Mouse (Mus musculus): ENCODE measurements at regions not wholly inside any gene's neighbourhood (a gene's known extent, or its start where the extent isn't known, plus 50 kb on each side); places are given as distances from the start of the nearest gene placed in this dataset.
A peak's percentile ranks its signal among the peaks of the same experiment; 100 is the strongest.

- intact Hi-C loops (cut with DNase I) = no loop called here
- DNase-seq = no peak
These were observed 53.8 kb upstream of the Coro2b start for GRCm38 (mm10) chr9:62590407-62591195.

GRCm38 (mm10) chr9:62591196-62591485 lies 54.3 kb upstream of the Coro2b start:
- peak in 1 of 2 experiments; percentile 32 for DNase-seq
- intact Hi-C loops (cut with DNase I) = no loop called here

- DNase-seq = no peak
These were observed 61.2 kb upstream of the Coro2b start for GRCm38 (mm10) chr9:62598056-62598455.

GRCm38 (mm10) chr9:62598956-62599355 lies 62.1 kb upstream of the Coro2b start:
- intact Hi-C loops (cut with DNase I) = no loop called here

More at GRCm38 (mm10) chr9:62598056-62598455, 61.2 kb upstream of the Coro2b start:
- intact Hi-C loops (cut with DNase I) = no loop called here

GRCm38 (mm10) chr9:62610526-62610925 lies 67.1 kb upstream of the Itga11 start:
- DNase-seq = no peak
- intact Hi-C loops (cut with DNase I) = no loop called here

More at GRCm38 (mm10) chr9:62598956-62599355, 62.1 kb upstream of the Coro2b start:
- DNase-seq = no peak

- intact Hi-C loops (cut with DNase I) = no loop called here
These were observed 66.2 kb upstream of the Itga11 start for GRCm38 (mm10) chr9:62611452-62611851.

GRCm38 (mm10) chr9:62613053-62613452 lies 64.6 kb upstream of the Itga11 start:
- DNase-seq = no peak
- intact Hi-C loops (cut with DNase I) = no loop called here

More at GRCm38 (mm10) chr9:62611452-62611851, 66.2 kb upstream of the Itga11 start:
- no peak for DNase-seq

- intact Hi-C loops (cut with DNase I) = no loop called here
- no peak for DNase-seq
These were observed 63.8 kb upstream of the Itga11 start for GRCm38 (mm10) chr9:62613806-62614205.

GRCm38 (mm10) chr9:62614950-62615349 lies 62.7 kb upstream of the Itga11 start:
- intact Hi-C loops (cut with DNase I) = no loop called here

GRCm38 (mm10) chr9:62615799-62616198 lies 61.8 kb upstream of the Itga11 start:
- DNase-seq = no peak
- intact Hi-C loops (cut with DNase I) = no loop called here

More at GRCm38 (mm10) chr9:62614950-62615349, 62.7 kb upstream of the Itga11 start:
- no peak for DNase-seq

GRCm38 (mm10) chr9:62618994-62619393 lies 58.6 kb upstream of the Itga11 start:
- intact Hi-C loops (cut with DNase I) = no loop called here
- DNase-seq = no peak

- intact Hi-C loops (cut with DNase I) = loop anchor here (5.0 kb wide), 1 partner anchor 49 kb away; no protein-coding TSS in a partner anchor
- peak in 1 of 2 experiments; percentile 31 for DNase-seq
These were observed 56.7 kb upstream of the Itga11 start for GRCm38 (mm10) chr9:62620901-62621445.

- DNase-seq = no peak
- intact Hi-C loops (cut with DNase I) = loop anchor here (5.0 kb wide), 1 partner anchor 50 kb away; no protein-coding TSS in a partner anchor
These were observed 55.5 kb upstream of the Itga11 start for GRCm38 (mm10) chr9:62622106-62622505.

GRCm38 (mm10) chr9:62624562-62625044 lies 53.0 kb upstream of the Itga11 start:
- intact Hi-C loops (cut with DNase I) = loop anchor here (5.0 kb wide), 1 partner anchor 52 kb away; no protein-coding TSS in a partner anchor
- no peak for DNase-seq

GRCm38 (mm10) chr9:62627071-62628000 lies 50.3 kb upstream of the Itga11 start:
- intact Hi-C loops (cut with DNase I) = no loop called here
- DNase-seq = peak; percentile 49 to 59
